Mouse (Mus musculus) 3134 (cell line): ENCODE results near the gene Tescl.

Source experiments
- DNase-seq: peaks from one replicate; pipeline ENCODE4 v3.0.0-alpha.2; 2011; ENCODE audit warnings: low spot score; ENCODE audit not compliant: insufficient read length; ENCODE audit errors: extremely low read depth

Tescl gene

GRCm38 (mm10) chr7:24364827-24365226 lies 31.1 kb upstream of the Tescl start:
- DNase-seq: peak; percentile 83

GRCm38 (mm10) chr7:24363228-24363627 lies 29.5 kb upstream of the Tescl start:
- no peak for DNase-seq

GRCm38 (mm10) chr7:24361001-24361400 lies 27.3 kb upstream of the Tescl start:
- DNase-seq: no peak

GRCm38 (mm10) chr7:24359269-24359668 lies 25.5 kb upstream of the Tescl start:
- no peak for DNase-seq

- DNase-seq: no peak
Measured at GRCm38 (mm10) chr7:24357899-24358298, 24.2 kb upstream of the Tescl start.

GRCm38 (mm10) chr7:24356081-24356480 lies 22.3 kb upstream of the Tescl start:
- no peak for DNase-seq

- DNase-seq: no peak
Measured at GRCm38 (mm10) chr7:24355646-24356045, 21.9 kb upstream of the Tescl start.

GRCm38 (mm10) chr7:24348896-24349295 lies 15.2 kb upstream of the Tescl start, which contains the start of gene Lypd5:
Gene Lypd5, plus strand, starts transcription at chr7:24349196.
- no peak for DNase-seq

- no peak for DNase-seq
Measured at GRCm38 (mm10) chr7:24346444-24346843, 12.7 kb upstream of the Tescl start.

GRCm38 (mm10) chr7:24343701-24344272 lies 10.1 kb upstream of the Tescl start:
- DNase-seq: no peak

GRCm38 (mm10) chr7:24338241-24338640 lies 4.5 kb upstream of the Tescl start:
- DNase-seq: no peak

GRCm38 (mm10) chr7:24335699-24336309 lies 2.1 kb upstream of the Tescl start:
- no peak for DNase-seq

GRCm38 (mm10) chr7:24327281-24327975 lies 6.3 kb downstream of the Tescl start:
- no peak for DNase-seq

GRCm38 (mm10) chr7:24326273-24327135 lies 7.2 kb downstream of the Tescl start:
- DNase-seq: no peak

- no peak for DNase-seq
Measured at GRCm38 (mm10) chr7:24325675-24326128, 8.0 kb downstream of the Tescl start.

GRCm38 (mm10) chr7:24325197-24325596 lies 8.5 kb downstream of the Tescl start:
- no peak for DNase-seq

- DNase-seq: no peak
Measured at GRCm38 (mm10) chr7:24322593-24322992, 11.1 kb downstream of the Tescl start.

- no peak for DNase-seq
Measured at GRCm38 (mm10) chr7:24318942-24319341, 14.8 kb downstream of the Tescl start.

- DNase-seq: peak; percentile 89
Measured at GRCm38 (mm10) chr7:24316567-24317092, 17.1 kb downstream of the Tescl start, which contains the start of gene Zfp94. Gene Zfp94, minus strand, starts transcription at chr7:24316666.

- DNase-seq: no peak
Measured at GRCm38 (mm10) chr7:24315726-24316566, 17.8 kb downstream of the Tescl start.
